Mouse (Mus musculus): ENCODE results near the gene Prep. TPM values are rescaled to one million over a fixed set of nuclear protein-coding genes. Genes with fewer than 3 reads are reported as not detected.

The Prep gene
- polyA plus RNA-seq, 1 experiment = 20.6 TPM

DNA sequence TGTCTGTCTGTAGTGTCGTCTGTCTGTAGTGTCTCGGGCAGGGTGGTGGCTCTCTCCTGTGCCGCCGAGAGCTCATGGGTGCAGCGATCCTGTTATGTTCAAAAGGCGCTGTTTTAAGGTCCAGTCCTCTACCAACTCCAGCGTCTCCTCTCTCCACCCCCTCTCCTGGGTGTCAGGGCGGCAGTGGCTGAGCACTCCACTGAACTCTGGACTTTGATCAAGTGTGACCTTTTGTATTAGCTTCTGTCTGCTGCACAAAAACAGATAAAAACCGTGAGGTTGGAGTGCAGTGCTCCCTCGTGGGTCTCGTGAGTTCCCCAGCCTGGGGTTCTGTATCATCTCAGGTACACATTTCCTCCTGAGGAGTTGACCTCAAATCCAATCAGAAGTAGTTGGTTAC, 33.5 kb downstream of the Prep start:
- TF ChIP-seq POLR2A (IDR thresholded peaks at IDR 0.05; ENCODE audit: borderline replicate concordance, extremely low read depth, insufficient read depth, insufficient read length, poor library complexity, severe bottlenecking) (no peak), CTCF (IDR thresholded peaks at IDR 0.05; ENCODE audit: borderline replicate concordance, extremely low read depth, insufficient read depth, insufficient read length) (no peak)
- no peak for DNase-seq (ENCODE audit: low read depth)

DNA sequence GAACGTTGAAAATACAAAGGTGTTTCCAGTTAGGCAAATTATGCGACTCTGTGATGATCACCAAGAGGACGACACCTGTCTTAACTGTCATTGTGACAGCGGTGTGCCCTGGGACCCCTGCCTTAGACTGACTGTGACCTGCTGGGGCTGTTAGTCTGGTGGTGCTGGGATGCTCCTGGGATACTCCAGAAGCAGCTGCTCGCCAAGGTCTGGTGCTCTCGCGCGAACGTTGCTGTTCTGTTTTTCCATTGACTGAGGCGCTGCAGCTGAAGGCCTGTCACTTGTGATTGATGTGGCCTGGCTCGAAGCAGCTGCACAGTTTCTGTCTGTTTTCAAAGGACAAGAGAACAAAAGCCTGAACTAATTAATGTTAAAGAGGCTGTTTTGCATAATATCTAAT, 36.2 kb downstream of the Prep start:
- TF ChIP-seq CTCF (IDR thresholded peaks at IDR 0.05; ENCODE audit: borderline replicate concordance, extremely low read depth, insufficient read depth, insufficient read length) (no peak), POLR2A (IDR thresholded peaks at IDR 0.05; ENCODE audit: borderline replicate concordance, extremely low read depth, insufficient read depth, insufficient read length, poor library complexity, severe bottlenecking) (no peak)
- DNase-seq (ENCODE audit: low read depth) = peak; percentile 80

DNA sequence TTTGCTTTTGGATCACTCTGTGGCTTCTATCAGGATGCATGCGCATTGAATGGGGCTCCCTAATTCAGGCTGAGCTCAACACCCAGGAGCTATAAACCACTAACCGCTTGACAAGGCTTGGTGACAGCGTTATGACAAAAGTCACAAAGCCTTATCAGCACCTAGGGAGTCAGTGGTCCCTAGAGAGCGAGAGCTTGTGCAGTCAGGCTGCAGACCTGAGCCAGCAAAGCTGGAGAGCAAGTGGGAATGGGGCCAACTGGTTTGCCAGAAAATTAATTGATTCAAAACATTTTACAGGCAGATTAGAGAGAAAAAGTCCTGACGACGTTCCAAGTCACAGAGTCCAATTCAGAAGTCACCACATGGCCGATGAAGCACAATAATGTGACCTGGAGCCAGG, 37.1 kb downstream of the Prep start:
- peak; percentile 88 for DNase-seq (ENCODE audit: low read depth)

GRCm38 (mm10) chr10:45104535-45105079, 37.6 kb downstream of the Prep start:
- TF ChIP-seq CTCF (IDR thresholded peaks at IDR 0.05; ENCODE audit: borderline replicate concordance, extremely low read depth, insufficient read depth, insufficient read length) = no peak
- TF ChIP-seq POLR2A (IDR thresholded peaks at IDR 0.05; ENCODE audit: borderline replicate concordance, extremely low read depth, insufficient read depth, insufficient read length, poor library complexity, severe bottlenecking) = no peak
- DNase-seq (ENCODE audit: low read depth) = peak; percentile 46

More for the DNA sequence above, 37.1 kb downstream of the Prep start:
- TF ChIP-seq POLR2A (IDR thresholded peaks at IDR 0.05; ENCODE audit: borderline replicate concordance, extremely low read depth, insufficient read depth, insufficient read length, poor library complexity, severe bottlenecking) = no peak

GRCm38 (mm10) chr10:45106541-45106940, 39.5 kb downstream of the Prep start:
- no peak for DNase-seq (ENCODE audit: low read depth)
- no peak for TF ChIP-seq POLR2A (IDR thresholded peaks at IDR 0.05; ENCODE audit: borderline replicate concordance, extremely low read depth, insufficient read depth, insufficient read length, poor library complexity, severe bottlenecking)

DNA sequence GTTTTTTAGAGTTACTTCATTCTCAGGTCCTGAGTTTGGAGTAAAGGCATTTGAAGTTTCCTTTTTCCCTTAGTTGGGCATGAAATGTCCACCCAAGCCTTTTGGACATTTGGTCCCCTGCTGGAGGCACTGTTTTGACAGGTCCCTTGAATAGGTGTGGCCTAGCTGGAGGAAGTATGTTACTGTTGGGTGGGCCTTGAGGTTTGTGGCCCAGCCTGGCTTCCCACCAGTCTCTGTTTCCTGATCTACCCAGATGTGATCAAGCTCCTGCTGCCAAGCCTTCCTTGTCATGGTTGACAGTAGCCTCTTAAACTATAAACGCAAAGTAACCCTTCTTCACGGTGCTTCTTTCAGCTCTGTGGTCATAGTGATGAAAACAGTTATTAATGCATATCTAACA, 40.3 kb downstream of the Prep start:
- TF ChIP-seq POLR2A (IDR thresholded peaks at IDR 0.05; ENCODE audit: borderline replicate concordance, extremely low read depth, insufficient read depth, insufficient read length, poor library complexity, severe bottlenecking) (no peak), CTCF (IDR thresholded peaks at IDR 0.05; ENCODE audit: borderline replicate concordance, extremely low read depth, insufficient read depth, insufficient read length) (no peak)
- DNase-seq (ENCODE audit: low read depth) = no peak

DNA sequence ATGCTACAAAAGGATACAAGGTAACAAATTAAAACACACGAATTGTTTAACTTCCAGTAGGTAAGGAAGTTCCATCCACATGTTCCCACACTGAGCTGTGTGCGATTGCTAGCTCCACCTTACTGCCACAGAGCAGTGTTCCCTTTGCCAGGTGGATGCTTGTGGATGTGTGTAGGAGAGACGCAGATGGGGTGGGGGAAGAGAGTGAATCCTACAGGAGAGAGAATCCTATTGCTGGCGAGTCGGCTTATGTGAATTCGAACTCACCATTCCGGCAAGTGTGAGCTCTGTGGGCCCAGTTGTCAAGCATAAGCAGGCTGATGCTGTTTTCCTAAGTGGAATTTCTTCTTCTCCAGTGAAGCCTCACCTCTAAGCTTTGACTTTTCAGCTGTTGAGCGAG, 42.0 kb downstream of the Prep start:
- no peak for TF ChIP-seq CTCF (IDR thresholded peaks at IDR 0.05; ENCODE audit: borderline replicate concordance, extremely low read depth, insufficient read depth, insufficient read length)
- no peak for TF ChIP-seq POLR2A (IDR thresholded peaks at IDR 0.05; ENCODE audit: borderline replicate concordance, extremely low read depth, insufficient read depth, insufficient read length, poor library complexity, severe bottlenecking)
- no peak for DNase-seq (ENCODE audit: low read depth)

DNA sequence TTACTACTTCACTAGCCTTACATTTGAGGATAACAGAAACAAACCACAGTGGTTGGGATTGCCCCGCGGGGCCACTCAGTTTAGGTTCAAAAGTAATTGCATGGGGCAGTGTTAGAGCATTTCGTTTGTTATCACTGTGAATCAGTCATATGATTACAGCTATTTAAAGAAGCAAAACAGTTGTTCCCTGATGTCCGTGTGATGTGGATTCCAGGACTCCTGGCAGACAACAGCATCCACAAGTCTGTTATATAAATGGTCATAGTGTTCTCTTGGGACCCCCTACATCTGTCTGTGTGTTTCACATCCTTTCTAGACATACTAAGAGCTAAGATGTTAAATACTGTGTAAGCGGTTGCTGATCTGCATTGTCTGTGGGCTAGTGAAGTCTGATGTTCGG, 43.0 kb downstream of the Prep start:
- no peak for TF ChIP-seq CTCF (IDR thresholded peaks at IDR 0.05; ENCODE audit: borderline replicate concordance, extremely low read depth, insufficient read depth, insufficient read length)
- TF ChIP-seq POLR2A (IDR thresholded peaks at IDR 0.05; ENCODE audit: borderline replicate concordance, extremely low read depth, insufficient read depth, insufficient read length, poor library complexity, severe bottlenecking) = no peak
- no peak for DNase-seq (ENCODE audit: low read depth)

- DNase-seq (ENCODE audit: low read depth) = no peak
- no peak for TF ChIP-seq CTCF (IDR thresholded peaks at IDR 0.05; ENCODE audit: borderline replicate concordance, extremely low read depth, insufficient read depth, insufficient read length)
- no peak for TF ChIP-seq POLR2A (IDR thresholded peaks at IDR 0.05; ENCODE audit: borderline replicate concordance, extremely low read depth, insufficient read depth, insufficient read length, poor library complexity, severe bottlenecking)
Observed at GRCm38 (mm10) chr10:45112927-45113326, 45.9 kb downstream of the Prep start.

- DNase-seq (ENCODE audit: low read depth) = peak; percentile 52
- TF ChIP-seq CTCF (IDR thresholded peaks at IDR 0.05; ENCODE audit: borderline replicate concordance, extremely low read depth, insufficient read depth, insufficient read length) (peak; percentile 59), POLR2A (IDR thresholded peaks at IDR 0.05; ENCODE audit: borderline replicate concordance, extremely low read depth, insufficient read depth, insufficient read length, poor library complexity, severe bottlenecking) (no peak)
Observed at GRCm38 (mm10) chr10:45114462-45114861, 47.5 kb downstream of the Prep start.

- no peak for DNase-seq (ENCODE audit: low read depth)
- TF ChIP-seq CTCF (IDR thresholded peaks at IDR 0.05; ENCODE audit: borderline replicate concordance, extremely low read depth, insufficient read depth, insufficient read length) (no peak), POLR2A (IDR thresholded peaks at IDR 0.05; ENCODE audit: borderline replicate concordance, extremely low read depth, insufficient read depth, insufficient read length, poor library complexity, severe bottlenecking) (no peak)
Observed at GRCm38 (mm10) chr10:45116832-45117231, 49.8 kb downstream of the Prep start.

- TF ChIP-seq POLR2A (IDR thresholded peaks at IDR 0.05; ENCODE audit: borderline replicate concordance, extremely low read depth, insufficient read depth, insufficient read length, poor library complexity, severe bottlenecking) (no peak), CTCF (IDR thresholded peaks at IDR 0.05; ENCODE audit: borderline replicate concordance, extremely low read depth, insufficient read depth, insufficient read length) (no peak)
- DNase-seq (ENCODE audit: low read depth) = no peak
Observed at GRCm38 (mm10) chr10:45118389-45118788, 51.4 kb downstream of the Prep start.

DNA sequence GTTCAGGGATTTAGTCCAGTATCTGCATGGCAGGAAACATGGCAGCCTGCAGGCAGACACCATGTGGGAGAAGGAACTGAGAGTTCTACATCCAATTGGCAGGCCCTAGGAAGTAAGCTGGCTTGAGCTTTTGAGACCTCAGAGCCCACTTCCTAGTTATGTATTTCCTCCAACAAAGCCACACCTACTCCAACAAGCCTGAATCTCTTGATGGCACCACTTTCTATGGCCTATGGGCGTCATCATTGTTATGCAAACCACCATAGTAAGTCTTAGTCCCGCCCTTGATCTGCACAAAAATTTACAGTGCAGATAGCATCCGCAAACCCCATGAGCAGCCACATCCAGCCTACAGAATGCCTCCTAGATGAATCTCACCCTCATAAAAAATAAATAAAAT, 54.6 kb downstream of the Prep start:
- no peak for TF ChIP-seq CTCF (IDR thresholded peaks at IDR 0.05; ENCODE audit: borderline replicate concordance, extremely low read depth, insufficient read depth, insufficient read length)
- no peak for TF ChIP-seq POLR2A (IDR thresholded peaks at IDR 0.05; ENCODE audit: borderline replicate concordance, extremely low read depth, insufficient read depth, insufficient read length, poor library complexity, severe bottlenecking)
- no peak for DNase-seq (ENCODE audit: low read depth)
